Mouse (Mus musculus): ENCODE measurements around the gene Golga5. TPM values are rescaled to one million over a fixed set of nuclear protein-coding genes. Genes with fewer than 3 reads are reported as not detected.

The Golga5 gene
- polyA plus RNA-seq (2014; fragmentation: Nextera tagmentation; extraction: Ambion mirVana) = 31.5 and 35.2 TPM in 2 replicates

DNA sequence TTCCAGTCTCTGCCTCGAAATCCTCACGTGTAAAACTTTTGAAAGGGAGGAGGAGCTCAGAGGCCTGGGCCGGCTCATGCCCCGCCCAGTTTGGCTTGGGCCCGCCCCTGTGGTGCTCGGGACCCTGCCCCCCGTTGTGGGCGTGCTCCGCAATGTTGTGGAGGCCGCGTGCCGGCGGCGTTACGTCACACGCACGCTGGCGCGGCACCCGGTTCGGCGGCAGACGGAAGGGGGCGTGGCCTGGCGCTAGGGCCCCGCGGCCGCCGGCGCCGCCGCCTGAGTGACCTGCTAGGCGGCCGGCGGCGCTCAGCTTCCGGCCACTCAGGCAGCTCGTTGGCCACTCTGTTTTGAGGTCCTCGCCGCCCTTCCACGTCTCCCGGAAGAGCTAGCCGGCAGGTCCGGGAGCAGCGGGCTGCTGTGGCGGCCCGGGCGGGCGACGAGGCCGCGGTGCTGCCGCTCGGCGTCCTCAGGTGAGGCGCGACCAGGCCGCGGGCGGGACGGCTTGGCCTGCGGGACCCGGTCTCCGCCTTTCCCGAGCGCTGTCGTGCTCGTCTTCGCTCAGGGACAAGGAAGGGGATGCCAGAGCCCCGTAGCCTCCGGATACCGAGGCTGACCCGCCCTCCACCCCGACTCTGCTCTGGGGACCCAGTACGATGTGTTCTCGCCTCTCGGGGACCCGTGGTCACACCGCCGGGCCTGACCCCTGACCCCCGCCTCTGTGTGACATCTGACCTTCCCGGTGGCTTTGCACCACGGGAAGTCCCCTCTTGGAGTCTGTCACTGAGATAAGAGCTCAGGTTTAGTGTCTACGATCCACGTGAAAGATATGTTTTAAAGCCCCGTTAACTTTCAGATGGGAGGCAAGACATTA, at the start of gene Golga5:
Gene Golga5 (plus strand): TSS at position 242 of the 871 bp plus-strand sequence.
- peak within 1 kb of the TSS; percentile 81 for H3K4me3 ChIP-seq (ENCODE audit: low read depth, low read length)
- WGBS = under 1% methylated on average over 77 of the region's 86 CpGs
- H3K27me3 ChIP-seq (replicated peaks; ENCODE audit: control insufficient read depth, insufficient read depth, low read length) = no peaks in the 10 kb centered on the region
- H3K4me2 ChIP-seq (ENCODE audit: low read length) = peak within 1 kb of the TSS; percentile 68
- H3K4me1 ChIP-seq (replicated peaks; ENCODE audit: control insufficient read depth, insufficient read depth, low read length) = peaks cover 6% of the 10 kb centered on the region; the same call in 1 of the 2 replicates
- H3K27ac ChIP-seq (ENCODE audit: low read depth) = peak within 1 kb of the TSS; percentile 69
- DNase-seq (ENCODE audit: low spot score) = peak; percentile 97
- H3K9ac ChIP-seq (ENCODE audit: low read length) = peak within 1 kb of the TSS; percentile 84
- H3K36me3 ChIP-seq (ENCODE audit: control insufficient read depth, insufficient read depth, low read length) = peaks cover 20% of the 10 kb centered on the region
- H3K9me3 ChIP-seq (ENCODE audit: control insufficient read depth, low read length) = no peaks in the 10 kb centered on the region
- peak; percentile 99 for ATAC-seq (replicated peaks; ENCODE audit: low FRiP score, low TSS enrichment, low read depth)

DNA sequence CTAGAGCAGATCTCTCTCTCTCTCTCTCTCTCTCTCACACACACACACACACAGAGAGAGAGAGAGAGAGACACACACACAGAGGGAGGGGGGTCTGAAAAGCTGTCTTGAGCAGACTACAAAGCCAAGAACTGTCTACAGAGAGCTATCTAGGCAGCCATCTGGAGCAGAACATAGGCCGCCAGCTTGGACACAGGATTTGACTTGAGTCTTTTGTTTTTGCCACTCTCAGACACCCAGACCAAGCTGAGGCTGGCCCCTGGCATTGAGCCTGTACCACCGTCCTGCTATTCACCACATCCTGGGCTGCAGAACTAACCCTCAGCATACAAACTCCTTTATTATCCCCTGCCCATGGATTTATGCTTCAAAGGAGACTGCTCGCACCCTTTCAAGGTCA, 49.4 kb upstream of the Golga5 start:
- Histone ChIP-seq H3K9me3 (ENCODE audit: control insufficient read depth, low read length) (no peaks in the 10 kb centered on the region), H3K4me1 (replicated peaks; ENCODE audit: control insufficient read depth, insufficient read depth, low read length) (no peaks in the 10 kb centered on the region), H3K27me3 (replicated peaks; ENCODE audit: control insufficient read depth, insufficient read depth, low read length) (no peaks in the 10 kb centered on the region), H3K9ac (ENCODE audit: low read length) (no peak overlapping the region), H3K4me3 (ENCODE audit: low read depth, low read length) (no peak overlapping the region), H3K36me3 (ENCODE audit: control insufficient read depth, insufficient read depth, low read length) (0 out of 2 replicates have a peak, but pooled peaks cover 4% of the 10 kb centered on the region), H3K4me2 (ENCODE audit: low read length) (no peak overlapping the region), H3K27ac (ENCODE audit: low read depth) (no peak overlapping the region)
- WGBS = 83% methylated on average over 3 of the region's 3 CpGs
- ATAC-seq (replicated peaks; ENCODE audit: low FRiP score, low TSS enrichment, low read depth) = no peak
- no peak for DNase-seq (ENCODE audit: low spot score)

DNA sequence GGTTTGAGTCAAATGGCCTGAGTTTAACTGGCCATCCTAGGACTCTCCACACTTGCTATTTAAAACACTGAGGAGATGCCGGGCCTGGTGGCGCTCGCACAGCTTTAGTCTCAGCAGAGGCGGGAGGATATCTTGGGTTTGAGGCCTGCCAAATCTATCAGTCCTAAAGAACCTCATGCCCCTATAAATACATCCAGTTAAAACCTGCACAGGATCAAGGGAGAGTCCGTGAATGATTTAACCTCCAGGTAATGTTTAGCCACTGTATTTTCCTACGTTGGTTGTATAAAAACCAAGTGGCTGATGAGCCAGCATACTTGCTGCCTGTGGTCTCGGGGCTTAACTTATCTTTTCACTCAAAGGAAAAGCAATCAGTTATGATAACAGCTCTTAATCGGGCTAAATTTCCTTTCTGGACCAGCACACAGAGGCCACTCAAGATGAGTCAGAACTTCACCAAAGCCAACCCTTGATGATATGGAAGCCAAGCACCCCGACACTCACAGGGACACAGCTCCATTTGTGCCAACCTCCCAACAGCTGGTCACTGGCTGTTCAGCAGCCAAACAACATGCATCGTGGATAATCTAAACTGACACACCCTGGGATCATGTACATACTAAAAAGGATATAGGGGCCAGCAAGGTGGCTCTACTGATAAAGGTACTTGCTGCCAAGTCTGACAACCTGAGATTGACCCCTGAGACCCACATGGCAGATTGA, 48.6 kb upstream of the Golga5 start:
- Histone ChIP-seq H3K36me3 (ENCODE audit: control insufficient read depth, insufficient read depth, low read length) (0 out of 2 replicates have a peak, but pooled peaks cover 4% of the 10 kb centered on the region), H3K27me3 (replicated peaks; ENCODE audit: control insufficient read depth, insufficient read depth, low read length) (no peaks in the 10 kb centered on the region), H3K4me1 (replicated peaks; ENCODE audit: control insufficient read depth, insufficient read depth, low read length) (no peaks in the 10 kb centered on the region), H3K4me2 (ENCODE audit: low read length) (no peak overlapping the region), H3K9me3 (ENCODE audit: control insufficient read depth, low read length) (no peaks in the 10 kb centered on the region), H3K4me3 (ENCODE audit: low read depth, low read length) (no peak overlapping the region), H3K9ac (ENCODE audit: low read length) (no peak overlapping the region), H3K27ac (ENCODE audit: low read depth) (no peak overlapping the region)
- 70% methylated on average over 10 of the region's 10 CpGs for WGBS
- ATAC-seq (replicated peaks; ENCODE audit: low FRiP score, low TSS enrichment, low read depth) (0 out of 2 replicates have a peak, but pooled peaks have one; percentile 25), DNase-seq (ENCODE audit: low spot score) (no peak)

DNA sequence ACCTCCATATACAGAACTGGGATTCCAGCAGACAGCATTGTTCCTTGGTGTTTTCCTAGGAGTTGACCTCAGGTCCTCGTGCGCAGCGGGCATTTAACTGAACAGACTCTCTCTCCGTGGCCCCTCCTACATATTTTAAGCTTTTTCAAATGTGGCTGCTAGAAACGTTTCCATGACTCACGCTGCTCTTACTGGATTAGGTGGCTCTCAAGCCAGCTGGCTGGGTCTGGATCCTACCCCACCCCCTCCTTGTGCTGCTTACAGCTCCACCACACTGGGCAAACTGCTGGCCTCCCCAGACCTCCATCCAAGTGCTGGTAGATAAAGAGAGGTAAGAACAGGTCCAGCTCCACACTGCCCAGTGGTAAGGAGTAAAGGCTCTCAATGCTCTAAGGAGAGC, 46.9 kb upstream of the Golga5 start:
- no peak for ATAC-seq (replicated peaks; ENCODE audit: low FRiP score, low TSS enrichment, low read depth)
- 69% methylated on average over 6 of the region's 6 CpGs for WGBS

DNA sequence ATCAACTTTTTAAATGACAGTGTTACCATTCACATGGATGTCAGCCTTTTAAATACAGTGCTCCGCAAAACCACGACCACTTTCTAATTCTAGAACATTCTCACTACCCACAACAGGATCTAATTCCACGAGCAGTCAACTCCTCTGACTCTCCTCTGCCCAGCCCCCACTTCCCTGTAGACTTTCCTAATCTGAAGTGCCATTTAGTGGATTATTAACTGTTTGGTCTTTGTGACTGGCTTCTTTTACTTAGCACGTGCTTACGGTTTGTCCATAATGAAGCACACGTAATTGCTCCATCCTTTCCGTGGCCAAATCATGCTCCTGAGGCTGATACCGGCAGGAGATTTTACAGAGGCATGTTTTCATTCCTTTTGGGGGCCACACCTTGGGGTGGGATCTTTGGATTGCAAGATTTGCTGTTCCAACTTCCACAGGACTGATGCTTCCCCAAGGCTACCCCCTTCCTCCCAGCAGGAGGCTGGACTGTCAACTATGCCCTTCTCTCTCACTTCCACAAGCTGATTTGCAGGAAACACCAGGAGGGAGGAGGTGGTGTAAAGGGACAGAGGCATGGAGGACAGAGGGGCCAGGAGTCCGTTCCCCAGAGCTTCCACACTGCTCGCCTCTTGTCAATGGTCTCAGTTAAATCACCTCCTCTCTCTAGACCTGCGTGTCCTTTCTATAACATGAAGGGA, 46.2 kb upstream of the Golga5 start:
- no peaks in the 10 kb centered on the region for H3K27me3 ChIP-seq (replicated peaks; ENCODE audit: control insufficient read depth, insufficient read depth, low read length)
- no peak for DNase-seq (ENCODE audit: low spot score)
- no peak overlapping the region for H3K4me2 ChIP-seq (ENCODE audit: low read length)
- H3K4me3 ChIP-seq (ENCODE audit: low read depth, low read length) = no peak overlapping the region
- WGBS = 86% methylated on average over 11 of the region's 11 CpGs
- no peak overlapping the region for H3K27ac ChIP-seq (ENCODE audit: low read depth)
- H3K36me3 ChIP-seq (ENCODE audit: control insufficient read depth, insufficient read depth, low read length) = 0 out of 2 replicates have a peak, but pooled peaks cover 4% of the 10 kb centered on the region
- no peaks in the 10 kb centered on the region for H3K9me3 ChIP-seq (ENCODE audit: control insufficient read depth, low read length)
- no peak overlapping the region for H3K9ac ChIP-seq (ENCODE audit: low read length)
- H3K4me1 ChIP-seq (replicated peaks; ENCODE audit: control insufficient read depth, insufficient read depth, low read length) = no peaks in the 10 kb centered on the region
- ATAC-seq (replicated peaks; ENCODE audit: low FRiP score, low TSS enrichment, low read depth) = no peak

More for the DNA sequence above, 46.9 kb upstream of the Golga5 start:
- Histone ChIP-seq H3K9me3 (ENCODE audit: control insufficient read depth, low read length) (no peaks in the 10 kb centered on the region), H3K4me2 (ENCODE audit: low read length) (no peak overlapping the region), H3K27me3 (replicated peaks; ENCODE audit: control insufficient read depth, insufficient read depth, low read length) (no peaks in the 10 kb centered on the region), H3K27ac (ENCODE audit: low read depth) (no peak overlapping the region), H3K4me1 (replicated peaks; ENCODE audit: control insufficient read depth, insufficient read depth, low read length) (no peaks in the 10 kb centered on the region), H3K9ac (ENCODE audit: low read length) (no peak overlapping the region), H3K4me3 (ENCODE audit: low read depth, low read length) (no peak overlapping the region), H3K36me3 (ENCODE audit: control insufficient read depth, insufficient read depth, low read length) (0 out of 2 replicates have a peak, but pooled peaks cover 4% of the 10 kb centered on the region)
- DNase-seq (ENCODE audit: low spot score) = no peak

DNA sequence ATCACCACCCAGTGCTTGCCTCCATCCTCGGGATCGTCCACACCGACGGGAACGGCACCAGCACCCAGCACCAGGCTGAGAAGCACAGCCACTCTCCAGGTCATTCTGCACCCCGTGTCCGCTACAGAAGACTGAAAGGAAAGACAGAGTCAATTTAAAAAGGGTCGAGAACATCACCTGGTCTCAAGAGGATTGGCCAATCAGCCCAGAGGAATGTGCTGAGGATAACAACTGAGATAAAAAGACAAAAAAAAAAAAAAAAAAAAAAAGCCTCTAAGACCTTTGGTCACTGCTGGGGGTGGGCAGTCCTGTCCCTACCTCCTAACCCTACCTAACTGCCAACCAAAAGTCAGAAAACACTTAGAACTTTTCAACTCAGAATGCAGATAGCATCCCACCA, 45.3 kb upstream of the Golga5 start:
- H3K9me3 ChIP-seq (ENCODE audit: control insufficient read depth, low read length) = no peaks in the 10 kb centered on the region
- H3K27me3 ChIP-seq (replicated peaks; ENCODE audit: control insufficient read depth, insufficient read depth, low read length) = no peaks in the 10 kb centered on the region
- ATAC-seq (replicated peaks; ENCODE audit: low FRiP score, low TSS enrichment, low read depth) = no peak
- H3K4me1 ChIP-seq (replicated peaks; ENCODE audit: control insufficient read depth, insufficient read depth, low read length) = no peaks in the 10 kb centered on the region
- no peak overlapping the region for H3K9ac ChIP-seq (ENCODE audit: low read length)
- H3K27ac ChIP-seq (ENCODE audit: low read depth) = no peak overlapping the region
- no peak for DNase-seq (ENCODE audit: low spot score)
- WGBS = 91% methylated on average over 8 of the region's 8 CpGs
- H3K36me3 ChIP-seq (ENCODE audit: control insufficient read depth, insufficient read depth, low read length) = 0 out of 2 replicates have a peak, but pooled peaks cover 4% of the 10 kb centered on the region
- no peak overlapping the region for H3K4me2 ChIP-seq (ENCODE audit: low read length)
- H3K4me3 ChIP-seq (ENCODE audit: low read depth, low read length) = no peak overlapping the region

DNA sequence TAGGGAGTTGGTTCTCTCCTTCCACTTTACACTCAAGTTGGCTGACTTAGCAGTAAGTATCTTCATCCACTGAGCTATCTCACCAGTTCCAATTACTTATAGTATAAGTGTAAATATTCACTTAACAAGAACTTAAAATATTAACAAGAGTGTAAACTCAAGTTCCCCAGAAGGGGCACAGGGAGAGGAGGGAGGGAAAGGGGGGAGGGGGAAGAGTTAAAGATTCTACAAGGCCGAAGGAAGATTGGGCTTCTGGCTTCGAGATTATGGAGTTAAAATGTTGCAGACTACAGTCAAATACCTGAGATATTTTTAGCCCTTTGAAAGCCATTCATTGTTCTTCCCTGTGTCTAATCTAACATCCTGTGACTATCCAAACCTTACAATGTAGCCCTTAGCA, 44.5 kb upstream of the Golga5 start:
- ATAC-seq (replicated peaks; ENCODE audit: low FRiP score, low TSS enrichment, low read depth) = no peak
- WGBS = 46% methylated on average over 2 of the region's 2 CpGs
- DNase-seq (ENCODE audit: low spot score) = no peak
- Histone ChIP-seq H3K27me3 (replicated peaks; ENCODE audit: control insufficient read depth, insufficient read depth, low read length) (no peaks in the 10 kb centered on the region), H3K4me3 (ENCODE audit: low read depth, low read length) (no peak overlapping the region), H3K36me3 (ENCODE audit: control insufficient read depth, insufficient read depth, low read length) (0 out of 2 replicates have a peak, but pooled peaks cover 4% of the 10 kb centered on the region), H3K4me2 (ENCODE audit: low read length) (no peak overlapping the region), H3K9me3 (ENCODE audit: control insufficient read depth, low read length) (no peaks in the 10 kb centered on the region), H3K27ac (ENCODE audit: low read depth) (no peak overlapping the region), H3K9ac (ENCODE audit: low read length) (no peak overlapping the region), H3K4me1 (replicated peaks; ENCODE audit: control insufficient read depth, insufficient read depth, low read length) (no peaks in the 10 kb centered on the region)

DNA sequence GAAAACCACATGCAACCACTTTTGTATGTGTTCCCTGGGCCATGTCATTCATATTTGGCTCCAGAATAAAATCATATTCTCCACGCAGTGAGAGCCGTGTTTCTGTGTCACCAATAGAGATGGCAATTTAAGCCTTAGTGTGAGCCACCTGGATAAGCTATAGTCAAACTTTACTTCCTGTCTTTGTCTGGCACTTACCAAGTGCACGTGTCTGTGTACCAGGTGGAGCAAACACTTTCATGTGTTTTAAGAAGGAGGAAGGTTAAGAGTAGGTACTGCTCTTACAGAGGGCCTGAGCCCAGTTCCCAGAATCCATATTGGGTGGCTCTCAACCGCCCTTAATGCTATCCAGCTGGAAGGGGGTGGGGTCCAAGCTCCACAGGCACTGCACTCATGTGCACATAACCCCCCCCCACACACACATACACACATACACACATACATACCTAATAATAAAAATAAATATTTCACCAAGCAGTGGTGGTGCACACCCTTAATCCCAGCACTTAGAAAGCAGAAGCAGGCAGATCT, 43.8 kb upstream of the Golga5 start:
- H3K4me2 ChIP-seq (ENCODE audit: low read length) = no peak overlapping the region
- 0 out of 2 replicates have a peak, but pooled peaks cover 4% of the 10 kb centered on the region for H3K36me3 ChIP-seq (ENCODE audit: control insufficient read depth, insufficient read depth, low read length)
- no peaks in the 10 kb centered on the region for H3K27me3 ChIP-seq (replicated peaks; ENCODE audit: control insufficient read depth, insufficient read depth, low read length)
- no peak overlapping the region for H3K4me3 ChIP-seq (ENCODE audit: low read depth, low read length)
- H3K27ac ChIP-seq (ENCODE audit: low read depth) = no peak overlapping the region
- H3K4me1 ChIP-seq (replicated peaks; ENCODE audit: control insufficient read depth, insufficient read depth, low read length) = no peaks in the 10 kb centered on the region
- H3K9me3 ChIP-seq (ENCODE audit: control insufficient read depth, low read length) = no peaks in the 10 kb centered on the region
- ATAC-seq (replicated peaks; ENCODE audit: low FRiP score, low TSS enrichment, low read depth) (no peak), DNase-seq (ENCODE audit: low spot score) (no peak)
- 80% methylated on average over 4 of the region's 4 CpGs for WGBS
- no peak overlapping the region for H3K9ac ChIP-seq (ENCODE audit: low read length)
